Mouse (Mus musculus): Measurements from ENCODE around the gene 1110059G10Rik. TPM values are rescaled to one million over a fixed set of nuclear protein-coding genes. Genes with fewer than 3 reads are reported as not detected.

Gene 1110059G10Rik
- polyA plus RNA-seq, 1 experiment from 2014 or later, result 37.7 TPM

Other genes with a start within 250 kb of the 1110059G10Rik start
- not detected in 2 replicates for gene Topaz1, start 203.7 kb downstream of the 1110059G10Rik start, polyA plus RNA-seq (2014; fragmentation: Nextera tagmentation; extraction: Ambion mirVana)
- 7.0 and 8.5 TPM in 2 replicates for gene Tcaim, start 145.5 kb downstream of the 1110059G10Rik start, polyA plus RNA-seq (2014; fragmentation: Nextera tagmentation; extraction: Ambion mirVana)
- gene Gm35549, start 107.0 kb downstream of the 1110059G10Rik start, polyA plus RNA-seq (2014; fragmentation: Nextera tagmentation; extraction: Ambion mirVana), result 0.63 and 0.88 TPM in 2 replicates
- 71.5 and 112 TPM in 2 replicates for gene Zfp445, start 85.0 kb downstream of the 1110059G10Rik start, polyA plus RNA-seq (2014; fragmentation: Nextera tagmentation; extraction: Ambion mirVana)
- gene Zkscan7, start 65.3 kb downstream of the 1110059G10Rik start, polyA plus RNA-seq (2014; fragmentation: Nextera tagmentation; extraction: Ambion mirVana), result 2.1 and 2.7 TPM in 2 replicates
- 19.2 and 25.4 TPM in 2 replicates for gene Zfp105, start 27.9 kb downstream of the 1110059G10Rik start, polyA plus RNA-seq (2014; fragmentation: Nextera tagmentation; extraction: Ambion mirVana)
- 8.0 and 13.6 TPM in 2 replicates for gene Kif15, start within 50 bp of the 1110059G10Rik start, polyA plus RNA-seq (2014; fragmentation: Nextera tagmentation; extraction: Ambion mirVana)
- gene Tmem42, start 70.3 kb upstream of the 1110059G10Rik start, polyA plus RNA-seq (2014; fragmentation: Nextera tagmentation; extraction: Ambion mirVana), result 27.4 and 35.3 TPM in 2 replicates
- 0.39 and 0.91 TPM in 2 replicates for gene Tgm4, start 83.7 kb upstream of the 1110059G10Rik start, polyA plus RNA-seq (2014; fragmentation: Nextera tagmentation; extraction: Ambion mirVana)
- gene Zdhhc3, start 162.2 kb upstream of the 1110059G10Rik start, polyA plus RNA-seq (2014; fragmentation: Nextera tagmentation; extraction: Ambion mirVana), result 63.3 and 64.8 TPM in 2 replicates
- 80.6 and 81.4 TPM in 2 replicates for gene Exosc7, start 162.2 kb upstream of the 1110059G10Rik start, polyA plus RNA-seq (2014; fragmentation: Nextera tagmentation; extraction: Ambion mirVana)
- gene Clec3b, start 199.9 kb upstream of the 1110059G10Rik start, polyA plus RNA-seq (2014; fragmentation: Nextera tagmentation; extraction: Ambion mirVana), result 0.51 and 0.53 TPM in 2 replicates

Data from midbrain, embryonic 14.5 days (tissue).